Comparison of ENCODE assay signal across 18 mouse cellular contexts in the genomic region with DNA sequence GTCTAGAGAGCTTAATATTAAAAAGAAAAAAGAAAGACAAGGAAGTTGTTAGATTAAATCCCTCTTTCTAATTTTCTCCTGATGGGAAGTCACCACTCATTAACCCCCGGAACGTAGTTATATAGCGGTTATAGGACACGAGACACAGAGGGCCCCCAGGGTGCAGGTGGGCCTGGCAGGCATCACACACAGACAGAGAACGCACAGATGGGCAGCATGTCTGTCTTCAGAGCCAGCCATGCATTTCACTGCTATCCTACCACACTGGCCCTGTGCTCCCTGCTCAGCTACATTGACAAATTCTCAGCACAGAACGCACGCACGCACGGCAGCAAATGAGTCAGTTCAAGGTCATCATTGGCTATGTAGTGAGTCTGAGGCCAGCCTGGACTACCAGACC. TPM values are rescaled to one million over a fixed set of nuclear protein-coding genes. Genes with fewer than 3 reads are reported as not detected.
DNase-seq lines count a peak whose midpoint lies in the region; ATAC-seq and TF ChIP-seq lines count a peak whose summit lies in the region.
"Had no signal": no experiment of that assay in that cellular context is flagged by ENCODE, and none has a peak within 500 bp of the region (broad histone marks: within the 10 kb centered on the region; RNA-seq: fewer than 3 reads in every experiment).

No protein-coding gene starts in this region.

- H3K27ac ChIP-seq in kidney, embryonic 15.5 days: 0 out of 2 replicates have a peak overlapping the region, but pooled peaks have one; percentile 48
- H3K27ac ChIP-seq in kidney, embryonic 16.5 days (ENCODE audit: low read length): no peak overlapping the region
- H3K27ac ChIP-seq in forebrain, embryonic 14.5 days (ENCODE audit: low read depth, low read length): peak overlapping the region; percentile 21; the same call in 1 of the 2 replicates
- H3K27ac ChIP-seq in hindbrain, postnatal 0 days: peak overlapping the region; percentile 64; the same call in 1 of the 2 replicates
- H3K27ac ChIP-seq: heart, embryonic 15.5 days; kidney, postnatal 0 days; liver, embryonic 14.5 days; lung, embryonic 15.5 days; macrophage; midbrain, embryonic 12.5 days had no signal

- no peak for TF ChIP-seq CTCF in brain, embryonic 14.5 days (IDR thresholded peaks at IDR 0.05; ENCODE audit: borderline replicate concordance, extremely low read depth, insufficient read depth, insufficient read length)
- TF ChIP-seq CTCF in hindbrain, postnatal 0 days (IDR thresholded peaks at IDR 0.05; ENCODE audit: low read depth): no peak

- 0 out of 2 replicates have a peak, but pooled peaks cover 3% of the 10 kb centered on the region for H3K27me3 ChIP-seq in kidney, embryonic 15.5 days
- no peaks in the 10 kb centered on the region for H3K27me3 ChIP-seq in kidney, embryonic 16.5 days (ENCODE audit: insufficient read depth, low read length)
- H3K27me3 ChIP-seq in forebrain, embryonic 14.5 days (replicated peaks; ENCODE audit: control insufficient read depth, insufficient read depth, low read length): no peaks in the 10 kb centered on the region
- H3K27me3 ChIP-seq in hindbrain, postnatal 0 days (ENCODE audit: insufficient read depth, low read length): no peaks in the 10 kb centered on the region
- H3K27me3 ChIP-seq: lung, embryonic 15.5 days; midbrain, embryonic 12.5 days had no signal

- H3K4me3 ChIP-seq in kidney, embryonic 15.5 days (replicated peaks): no peak overlapping the region
- no peak overlapping the region for H3K4me3 ChIP-seq in kidney, embryonic 16.5 days (ENCODE audit: low read length)
- no peak overlapping the region for H3K4me3 ChIP-seq in forebrain, embryonic 14.5 days (ENCODE audit: low read depth, low read length)
- no peak overlapping the region for H3K4me3 ChIP-seq in hindbrain, postnatal 0 days (ENCODE audit: low read length)
- H3K4me3 ChIP-seq: heart, embryonic 15.5 days; lung, embryonic 15.5 days; midbrain, embryonic 12.5 days had no signal

- no peak for TF ChIP-seq POLR2A in brain, embryonic 14.5 days (IDR thresholded peaks at IDR 0.05; ENCODE audit: borderline replicate concordance, extremely low read depth, insufficient read depth, insufficient read length, poor library complexity, severe bottlenecking)

- peak; percentile 62 for DNase-seq in brain, embryonic 14.5 days (ENCODE audit: low read depth)
- DNase-seq in forebrain, embryonic 14.5 days (ENCODE audit: low spot score): peak; percentile 41
- DNase-seq in hindbrain, postnatal 0 days (ENCODE audit: low spot score): peak; percentile 38
- no peak for DNase-seq in spleen, postnatal 14 days (ENCODE audit: low spot score in 2 of 2)
- no peak for DNase-seq in frontal cortex, postnatal 25 days (ENCODE audit: low spot score in 2 of 2)
- DNase-seq: adrenal gland, adult 8-10 months; gastrocnemius, postnatal 36 days; heart, postnatal 4 days; thymus, postnatal 25 days had no signal

- H3K4me2 ChIP-seq in kidney, embryonic 15.5 days: no peak overlapping the region
- H3K4me2 ChIP-seq in kidney, embryonic 16.5 days (replicated peaks; ENCODE audit: low read depth, low read length): no peak overlapping the region
- no peak overlapping the region for H3K4me2 ChIP-seq in forebrain, embryonic 14.5 days (ENCODE audit: low read length)
- no peak overlapping the region for H3K4me2 ChIP-seq in hindbrain, postnatal 0 days (ENCODE audit: low read depth, low read length)
- H3K4me2 ChIP-seq: heart, embryonic 15.5 days; lung, embryonic 15.5 days; midbrain, embryonic 12.5 days had no signal

- no peaks in the 10 kb centered on the region for H3K36me3 ChIP-seq in kidney, embryonic 15.5 days
- no peaks in the 10 kb centered on the region for H3K36me3 ChIP-seq in kidney, embryonic 16.5 days (ENCODE audit: insufficient read depth, low read length)
- no peaks in the 10 kb centered on the region for H3K36me3 ChIP-seq in forebrain, embryonic 14.5 days (ENCODE audit: control insufficient read depth, insufficient read depth, low read length)
- H3K36me3 ChIP-seq in hindbrain, postnatal 0 days (ENCODE audit: insufficient read depth, low read length): no peaks in the 10 kb centered on the region
- H3K36me3 ChIP-seq: heart, embryonic 15.5 days; lung, embryonic 15.5 days; midbrain, embryonic 12.5 days had no signal

- no peak overlapping the region for H3K9ac ChIP-seq in kidney, embryonic 15.5 days
- H3K9ac ChIP-seq in kidney, embryonic 16.5 days (replicated peaks; ENCODE audit: low read length): no peak overlapping the region
- no peak overlapping the region for H3K9ac ChIP-seq in forebrain, embryonic 14.5 days (ENCODE audit: low read length)
- no peak overlapping the region for H3K9ac ChIP-seq in hindbrain, postnatal 0 days (replicated peaks; ENCODE audit: low read length)
- H3K9ac ChIP-seq: heart, embryonic 15.5 days; liver, embryonic 14.5 days; lung, embryonic 15.5 days; midbrain, embryonic 12.5 days had no signal

- H3K4me1 ChIP-seq in kidney, embryonic 15.5 days: peaks cover 39% of the 10 kb centered on the region
- H3K4me1 ChIP-seq in kidney, embryonic 16.5 days (ENCODE audit: insufficient read depth, low read length): peaks cover 15% of the 10 kb centered on the region
- no peaks in the 10 kb centered on the region for H3K4me1 ChIP-seq in forebrain, embryonic 14.5 days (ENCODE audit: control insufficient read depth, insufficient read depth, low read length)
- H3K4me1 ChIP-seq in hindbrain, postnatal 0 days (ENCODE audit: insufficient read depth, low read length): no peaks in the 10 kb centered on the region

- H3K9me3 ChIP-seq in kidney, embryonic 15.5 days (replicated peaks): no peaks in the 10 kb centered on the region
- H3K9me3 ChIP-seq in kidney, embryonic 16.5 days (ENCODE audit: low read length): no peaks in the 10 kb centered on the region
- H3K9me3 ChIP-seq in forebrain, embryonic 14.5 days (replicated peaks; ENCODE audit: control insufficient read depth, low read length): no peaks in the 10 kb centered on the region
- H3K9me3 ChIP-seq in hindbrain, postnatal 0 days (ENCODE audit: low read length): no peaks in the 10 kb centered on the region
- H3K9me3 ChIP-seq: heart, embryonic 15.5 days; lung, embryonic 15.5 days; midbrain, embryonic 12.5 days had no signal

- 52% methylated on average over 9 of the region's 9 CpGs for WGBS in kidney, embryonic 15.5 days
- WGBS in kidney, embryonic 16.5 days: 46% methylated on average over 9 of the region's 9 CpGs
- 54% methylated on average over 9 of the region's 9 CpGs for WGBS in forebrain, embryonic 14.5 days
- 50% methylated on average over 9 of the region's 9 CpGs for WGBS in hindbrain, postnatal 0 days

- ATAC-seq in kidney, embryonic 15.5 days (replicated peaks; ENCODE audit: low FRiP score): no peak
- no peak for ATAC-seq in kidney, embryonic 16.5 days (ENCODE audit: low FRiP score, low TSS enrichment)
- peak; percentile 54; the same call in 1 of the 2 replicates for ATAC-seq in forebrain, embryonic 14.5 days
- 0 out of 2 replicates have a peak, but pooled peaks have one; percentile 41 for ATAC-seq in hindbrain, postnatal 0 days
- ATAC-seq: intestine, postnatal 0 days had no signal

RNA-seq across cellular contexts. Expression of a gene that starts 8.5 kb away (rescaled TPM):
- polyA plus RNA-seq in kidney, embryonic 15.5 days (2015; fragmentation: Nextera tagmentation; extraction: Ambion mirVana): 42.1 and 47.8 TPM in 2 replicates
- 53.6 and 56.5 TPM in 2 replicates for polyA plus RNA-seq in kidney, embryonic 16.5 days (2015; fragmentation: Nextera tagmentation; extraction: Ambion mirVana)
- 12.9 and 13.4 TPM in 2 replicates for polyA plus RNA-seq in brain, embryonic 14.5 days (2012; rRNA removed)
- polyA plus RNA-seq in forebrain, embryonic 14.5 days (2014; fragmentation: Nextera tagmentation; extraction: Ambion mirVana): 6.0 and 7.8 TPM in 2 replicates
- total RNA-seq in hindbrain, postnatal 0 days (2014; rRNA removed): 5.8 and 9.0 TPM in 2 replicates
- 8.3 and 8.7 TPM in 2 replicates for polyA plus RNA-seq in hindbrain, postnatal 0 days (2015; fragmentation: Nextera tagmentation; extraction: Ambion mirVana)
- polyA plus RNA-seq: macrophage had no signal

Comparison
In these comparisons a context has a peak if more than half of its experiments do, and no peak if none do; other contexts are left out.
1. ATAC-seq: peak in forebrain, embryonic 14.5 days (single experiment) and hindbrain, postnatal 0 days (single experiment); none in kidney, embryonic 15.5 days (single experiment) and kidney, embryonic 16.5 days (single experiment).
2. DNase-seq: peak in brain, embryonic 14.5 days (single experiment), forebrain, embryonic 14.5 days (single experiment) and hindbrain, postnatal 0 days (single experiment); none in spleen, postnatal 14 days (0 of 2) and frontal cortex, postnatal 25 days (0 of 2).